Mouse (Mus musculus): ENCODE results near the gene Tmsb4x.

Gene Tmsb4x

GRCm38 (mm10) chrX:167208978-167209754 lies at the start of gene Tmsb4x:
TSS of gene Tmsb4x (minus strand) at chrX:167209315.
- DNase-seq (ENCODE audit: low spot score): peak; percentile 62

GRCm38 (mm10) chrX:167241736-167242135 lies 32.6 kb upstream of the Tmsb4x start:
- DNase-seq (ENCODE audit: low spot score): no peak

- DNase-seq (ENCODE audit: low spot score): no peak
Observed at GRCm38 (mm10) chrX:167239293-167239921, 30.3 kb upstream of the Tmsb4x start.

- no peak for DNase-seq (ENCODE audit: low spot score)
Observed at GRCm38 (mm10) chrX:167233104-167233687, 24.1 kb upstream of the Tmsb4x start.

- no peak for DNase-seq (ENCODE audit: low spot score)
Observed at GRCm38 (mm10) chrX:167231150-167231549, 22.0 kb upstream of the Tmsb4x start.

GRCm38 (mm10) chrX:167229819-167230218 lies 20.7 kb upstream of the Tmsb4x start:
- no peak for DNase-seq (ENCODE audit: low spot score)

GRCm38 (mm10) chrX:167229206-167229605 lies 20.1 kb upstream of the Tmsb4x start:
- DNase-seq (ENCODE audit: low spot score): peak; percentile 31

- no peak for DNase-seq (ENCODE audit: low spot score)
Observed at GRCm38 (mm10) chrX:167227756-167228155, 18.6 kb upstream of the Tmsb4x start.

GRCm38 (mm10) chrX:167227138-167227537 lies 18.0 kb upstream of the Tmsb4x start:
- no peak for DNase-seq (ENCODE audit: low spot score)

GRCm38 (mm10) chrX:167226570-167226969 lies 17.5 kb upstream of the Tmsb4x start:
- no peak for DNase-seq (ENCODE audit: low spot score)

- no peak for DNase-seq (ENCODE audit: low spot score)
Observed at GRCm38 (mm10) chrX:167212707-167213106, 3.6 kb upstream of the Tmsb4x start.

GRCm38 (mm10) chrX:167211871-167212555 lies 2.9 kb upstream of the Tmsb4x start:
- no peak for DNase-seq (ENCODE audit: low spot score)

- no peak for DNase-seq (ENCODE audit: low spot score)
Observed at GRCm38 (mm10) chrX:167210319-167210728, 1.2 kb upstream of the Tmsb4x start.

GRCm38 (mm10) chrX:167209828-167210227 lies 713 bp upstream of the Tmsb4x start:
- no peak for DNase-seq (ENCODE audit: low spot score)

- no peak for DNase-seq (ENCODE audit: low spot score)
Observed at GRCm38 (mm10) chrX:167208506-167208820, 652 bp downstream of the Tmsb4x start.

GRCm38 (mm10) chrX:167207741-167208505 lies 1.2 kb downstream of the Tmsb4x start:
- no peak for DNase-seq (ENCODE audit: low spot score)

- DNase-seq (ENCODE audit: low spot score): no peak
Observed at GRCm38 (mm10) chrX:167205813-167206520, 3.1 kb downstream of the Tmsb4x start.

- no peak for DNase-seq (ENCODE audit: low spot score)
Observed at GRCm38 (mm10) chrX:167201365-167201764, 7.8 kb downstream of the Tmsb4x start.

GRCm38 (mm10) chrX:167195228-167195649 lies 13.9 kb downstream of the Tmsb4x start:
- DNase-seq (ENCODE audit: low spot score): no peak

- no peak for DNase-seq (ENCODE audit: low spot score)
Observed at GRCm38 (mm10) chrX:167186306-167186705, 22.8 kb downstream of the Tmsb4x start.

- no peak for DNase-seq (ENCODE audit: low spot score)
Observed at GRCm38 (mm10) chrX:167183535-167183934, 25.6 kb downstream of the Tmsb4x start.

Data from spleen, adult 12 weeks (tissue).